Mouse (Mus musculus) cerebral cortex, adult 2 months (tissue): ENCODE data around the gene March4.

Experiments
- WGBS: fragments of 180-500 bp; shearing (Covaris S2); methylation state at CpG from one replicate; pipeline ENCODE4 v1.1.7; 2018; 5-methylcytosine and 5-hydroxymethylcytosine counted together

The March4 gene

GRCm38 (mm10) chr1:72536611-72537351, at the start of gene March4:
Gene March4 (minus strand): TSS chr1:72536930.
- WGBS, result under 1% methylated on average over 41 of the region's 41 CpGs

DNA sequence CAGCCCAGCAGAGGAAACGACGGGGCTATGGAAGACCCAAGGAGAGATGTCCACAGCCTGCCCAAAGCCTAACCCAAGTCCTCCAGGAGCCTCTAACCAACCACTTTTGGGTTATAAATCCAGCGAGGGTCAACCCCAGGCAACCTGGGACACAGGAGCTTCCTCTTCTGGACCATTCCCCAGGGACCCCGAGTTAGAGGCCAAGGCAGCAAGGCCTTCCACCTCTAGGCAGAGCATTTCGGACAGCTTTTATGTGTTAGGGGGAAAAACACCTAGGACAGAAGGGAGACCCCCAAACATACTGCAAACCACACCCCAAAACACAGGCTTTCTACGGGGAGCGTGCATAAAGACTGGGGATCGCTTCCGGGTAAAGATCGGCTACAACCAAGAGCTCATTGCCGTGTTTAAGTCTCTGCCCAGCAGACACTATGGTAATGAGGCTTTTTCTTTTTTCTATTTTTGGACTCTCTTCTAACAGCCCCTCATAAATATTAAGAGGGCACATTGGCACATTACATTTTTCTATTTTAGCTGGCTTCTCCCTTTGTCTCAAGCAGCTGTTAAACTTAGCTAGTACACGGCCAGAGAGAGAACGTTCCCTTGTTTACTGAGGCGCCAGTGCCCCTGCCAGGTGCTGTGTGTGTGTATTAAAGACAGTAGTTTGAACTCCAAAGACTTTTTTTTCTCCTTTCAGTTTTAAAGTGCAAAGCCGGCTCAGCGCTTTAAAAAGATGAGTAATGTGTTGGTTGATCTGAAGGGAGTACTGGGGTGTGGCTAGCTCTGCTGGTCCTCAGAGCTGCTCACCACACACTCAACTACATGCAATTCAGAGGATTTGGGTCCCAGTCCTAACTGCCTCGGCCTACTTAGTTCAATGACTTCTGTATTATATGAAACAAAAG, 49.5 kb upstream of the March4 start:
- WGBS, result 69% methylated on average over 17 of the region's 17 CpGs

DNA sequence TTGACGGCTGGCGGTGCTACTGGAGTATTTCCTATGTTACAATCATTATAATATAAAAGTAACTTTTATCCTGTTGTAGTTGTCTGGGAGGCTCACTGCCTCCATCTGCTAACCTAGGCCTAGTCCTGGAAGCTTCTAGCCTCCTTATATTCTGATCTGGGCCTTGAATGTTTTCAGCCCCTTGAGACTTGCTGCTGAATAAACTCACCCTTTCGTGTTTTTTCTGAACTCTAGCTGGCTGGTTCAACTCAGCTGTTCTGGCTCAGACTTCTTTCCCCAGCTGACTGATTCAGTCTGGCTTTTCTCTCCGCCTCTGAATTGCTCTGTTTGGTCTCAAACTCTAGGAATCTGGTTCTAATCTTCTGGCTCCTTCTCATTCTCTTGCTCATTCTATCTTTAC, 47.2 kb upstream of the March4 start:
- 57% methylated on average over 4 of the region's 4 CpGs for WGBS

DNA sequence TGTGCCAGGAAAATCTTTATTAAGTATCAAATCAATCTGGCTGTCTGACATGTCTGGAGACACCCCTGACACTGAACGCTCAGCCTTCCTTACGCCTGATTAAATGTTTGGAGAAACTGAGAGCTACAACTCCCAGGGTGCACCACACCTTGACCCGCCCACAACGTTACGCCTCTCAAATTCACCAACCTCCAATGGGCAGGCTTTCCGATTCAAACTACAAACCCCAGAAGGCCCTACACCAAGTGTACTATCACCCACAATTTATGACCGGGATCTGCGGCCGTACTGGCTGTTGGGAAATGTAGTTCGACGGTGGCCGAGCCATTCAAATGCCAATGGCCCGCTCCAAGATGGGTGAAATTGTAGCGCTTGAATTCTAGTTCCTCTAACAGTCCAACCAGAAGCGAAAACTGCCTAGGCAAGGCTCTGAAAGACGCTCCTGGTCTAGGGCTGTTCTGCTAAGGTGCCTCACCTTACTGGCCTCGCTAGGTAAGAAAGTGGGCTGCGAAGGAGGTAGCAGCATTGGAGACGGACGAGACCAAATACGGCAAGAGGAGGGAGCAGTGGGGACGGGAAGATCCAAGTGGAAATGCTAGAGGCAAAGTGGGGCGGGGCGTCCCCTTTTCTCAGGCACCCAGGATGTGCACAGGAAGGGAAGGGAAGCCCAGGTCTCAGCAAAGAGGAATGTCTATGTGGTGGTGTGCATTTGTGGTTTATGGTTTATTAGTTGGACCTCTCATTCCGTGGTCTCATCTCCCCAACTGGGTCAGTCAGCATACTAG, 46.4 kb upstream of the March4 start, which contains the start of gene Smarcal1:
Gene Smarcal1 (plus strand): TSS at position 305 of the 785 bp plus-strand sequence.
- under 1% methylated on average over 25 of the region's 25 CpGs for WGBS

DNA sequence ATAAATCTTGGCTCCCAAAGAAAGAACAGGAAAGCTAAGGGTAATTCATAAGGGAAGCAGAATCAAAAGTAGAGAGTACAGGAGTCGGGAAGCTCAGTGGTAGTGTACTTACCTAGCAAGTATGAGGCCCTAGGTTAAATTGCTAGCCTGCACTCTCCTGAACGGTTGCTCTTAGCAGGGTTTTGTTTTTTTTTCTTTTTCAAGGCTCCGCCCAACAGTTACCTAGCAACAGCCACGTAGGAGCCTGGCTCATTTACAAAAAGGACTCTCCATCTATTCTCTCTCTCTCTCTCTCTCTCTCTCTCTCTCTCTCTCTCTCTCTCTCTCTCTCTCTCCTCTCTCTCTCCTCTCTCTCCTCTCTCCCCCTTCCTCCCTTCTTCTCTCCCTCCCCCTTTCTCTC, 42.1 kb upstream of the March4 start:
- WGBS, result 14% methylated on average over 4 of the region's 4 CpGs

DNA sequence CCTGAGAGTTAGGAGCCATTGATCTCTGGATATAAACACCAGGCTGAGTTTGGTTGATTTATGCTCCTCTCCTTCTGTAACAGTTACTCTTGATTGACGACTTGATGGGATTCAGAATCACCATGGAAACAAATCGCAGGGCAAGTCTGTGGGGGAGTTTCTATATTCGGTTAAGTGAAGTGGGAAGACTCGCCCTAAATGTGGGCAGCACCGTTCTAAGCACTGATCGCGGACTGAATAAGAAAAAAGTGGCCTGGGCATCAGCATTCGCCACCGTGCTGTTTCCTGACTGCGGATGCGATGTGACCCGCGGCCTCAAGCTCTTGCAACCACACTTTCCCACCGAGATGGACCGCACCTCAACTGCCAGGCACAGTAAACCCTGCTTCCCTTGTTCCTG, 41.6 kb upstream of the March4 start:
- WGBS, result 29% methylated on average over 15 of the region's 15 CpGs

- WGBS, result 31% methylated on average over 12 of the region's 12 CpGs
Observed at GRCm38 (mm10) chr1:72577481-72577922, 40.8 kb upstream of the March4 start.

- 55% methylated on average over 4 of the region's 4 CpGs for WGBS
Observed at GRCm38 (mm10) chr1:72575121-72575520, 38.4 kb upstream of the March4 start.

DNA sequence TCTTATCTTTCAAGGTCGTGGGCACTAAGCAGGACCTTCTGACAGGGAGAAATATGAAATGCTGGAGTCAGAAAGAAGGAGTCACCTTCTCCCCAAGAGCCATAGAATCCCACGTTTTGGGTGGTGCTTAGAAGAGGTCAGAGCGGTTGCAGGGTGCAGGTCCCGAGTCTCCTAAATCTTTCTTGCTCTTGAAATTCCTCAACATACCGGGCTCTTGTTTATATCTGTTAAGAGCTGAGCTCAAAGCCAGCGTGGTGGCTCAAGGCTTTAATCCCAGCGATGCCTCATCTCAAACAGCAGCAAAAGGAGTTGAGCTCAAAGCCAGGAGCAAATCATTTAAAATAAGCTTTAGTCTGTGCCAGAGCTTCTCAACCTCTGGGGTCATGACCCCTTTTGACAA, 37.9 kb upstream of the March4 start:
- 74% methylated on average over 7 of the region's 7 CpGs for WGBS

- 70% methylated on average over 7 of the region's 7 CpGs for WGBS
Observed at GRCm38 (mm10) chr1:72574047-72574446, 37.3 kb upstream of the March4 start.

DNA sequence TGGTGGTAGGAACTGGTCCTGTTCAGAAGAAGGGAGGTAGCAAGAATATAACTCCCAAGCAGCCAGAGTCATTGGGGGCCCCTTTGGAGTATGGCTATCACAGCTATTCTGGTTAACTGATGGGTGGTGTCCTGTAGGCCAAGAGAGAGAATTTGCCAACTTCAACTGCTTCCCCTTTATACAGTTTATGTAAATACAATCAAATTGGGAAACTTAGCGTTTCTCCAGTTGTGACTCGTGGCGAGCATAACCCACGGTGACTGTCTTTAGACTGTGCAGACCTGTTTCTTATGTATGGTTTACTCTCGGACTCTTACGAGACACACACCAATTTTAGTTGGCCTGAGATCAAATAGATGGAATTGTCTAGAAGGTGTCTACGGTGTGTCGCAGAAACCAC, 32.0 kb upstream of the March4 start:
- 92% methylated on average over 8 of the region's 8 CpGs for whole genome bisulfite sequencing

DNA sequence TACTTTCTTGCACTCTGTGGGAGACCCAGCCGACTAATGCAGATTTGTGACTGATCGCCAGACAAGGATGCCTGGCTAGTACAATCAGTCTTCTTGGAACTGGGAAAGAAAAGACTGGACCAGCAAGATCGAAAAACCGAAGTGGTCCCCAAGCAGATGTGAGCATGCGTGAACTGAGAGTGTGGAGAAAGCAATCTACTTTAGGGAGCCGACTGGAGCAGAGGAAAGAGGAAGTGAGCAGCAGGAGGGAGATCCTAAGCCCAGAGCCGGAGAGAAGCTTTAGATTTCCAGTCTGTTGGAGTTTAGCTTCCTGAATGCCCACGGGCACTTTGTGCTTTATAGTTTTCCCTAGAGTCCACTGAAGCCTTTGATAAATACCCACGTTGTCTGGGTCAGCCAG, 30.3 kb upstream of the March4 start:
- WGBS, result 36% methylated on average over 9 of the region's 9 CpGs

GRCm38 (mm10) chr1:72564334-72564962, 27.7 kb upstream of the March4 start:
- 77% methylated on average over 6 of the region's 6 CpGs for WGBS

DNA sequence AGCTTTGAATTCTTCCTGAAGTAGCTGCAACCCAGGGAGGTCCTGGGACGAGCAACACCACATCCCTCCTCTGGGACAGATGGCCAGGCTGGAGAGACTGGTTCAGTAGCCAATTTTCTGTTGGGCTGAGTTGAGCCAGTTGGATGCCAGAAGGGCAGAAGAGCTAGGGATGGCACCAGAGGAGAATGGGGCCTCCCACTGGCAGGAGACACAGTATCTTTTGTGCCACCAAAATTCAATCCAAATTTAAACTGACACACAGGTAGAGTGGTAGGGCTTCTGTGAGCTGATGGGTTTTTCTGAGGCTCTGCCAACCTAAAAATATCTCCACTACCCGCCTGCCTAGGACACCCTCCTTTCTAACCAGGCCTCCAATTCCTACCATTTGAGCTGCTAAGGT, 21.9 kb upstream of the March4 start:
- 58% methylated on average over 2 of the region's 2 CpGs for WGBS

DNA sequence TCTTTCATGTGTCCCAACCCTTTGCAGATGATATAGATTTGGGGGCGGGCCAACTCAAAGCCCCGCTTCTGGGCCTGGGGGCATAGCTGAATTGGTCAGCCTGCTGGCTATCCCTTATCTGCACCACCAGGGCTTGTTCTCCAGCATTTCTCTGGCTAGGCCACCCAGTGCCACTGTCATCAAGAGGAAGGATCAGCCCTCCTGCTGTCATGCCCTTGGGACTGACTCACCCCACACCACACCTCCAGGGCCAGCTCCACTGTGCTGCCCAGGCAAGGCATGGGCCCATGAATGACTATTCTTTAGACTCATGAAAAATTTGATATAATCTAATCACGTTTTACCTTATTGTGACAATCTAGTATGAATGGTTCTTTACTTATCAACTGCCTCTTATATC, 19.7 kb upstream of the March4 start:
- WGBS, result 94% methylated on average over 3 of the region's 3 CpGs

DNA sequence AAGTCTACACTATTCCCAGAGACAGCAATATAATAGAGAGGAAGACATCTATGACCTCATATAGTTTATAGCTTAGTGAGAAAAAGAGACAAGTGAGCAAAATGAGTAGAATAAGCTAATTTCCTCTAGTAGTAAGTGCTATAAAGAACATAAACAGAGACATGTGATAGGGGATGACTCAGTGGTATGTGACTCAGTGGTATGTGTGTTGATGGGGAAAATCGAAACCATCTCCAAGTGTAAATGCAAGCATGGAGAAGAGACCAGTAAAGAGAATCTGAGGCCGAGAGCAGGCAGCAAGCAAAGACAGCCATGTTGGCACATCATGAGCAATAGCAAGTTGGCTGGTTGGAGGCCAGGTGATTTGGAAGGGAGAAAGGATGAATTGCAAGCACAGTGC, 13.6 kb upstream of the March4 start:
- WGBS, result 78% methylated on average over 2 of the region's 2 CpGs

DNA sequence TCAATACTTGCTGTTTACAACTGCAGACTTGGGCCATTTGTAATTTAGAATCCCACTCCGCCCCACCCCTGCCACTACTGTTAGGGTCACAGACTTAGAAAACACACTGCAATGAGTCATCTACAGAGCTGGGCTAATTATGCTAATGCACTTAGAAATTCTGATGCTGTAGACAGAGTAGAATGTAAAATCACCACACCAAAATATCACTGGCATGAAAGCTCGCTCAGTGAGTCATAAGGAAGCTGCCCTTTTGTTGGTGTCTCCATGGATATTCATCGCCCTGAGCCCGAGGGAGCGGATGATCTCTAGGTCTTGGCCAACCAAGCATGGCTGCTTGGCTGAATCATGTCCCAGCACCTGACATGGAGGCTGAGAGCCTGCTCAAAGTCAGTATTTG, 1.5 kb upstream of the March4 start:
- 47% methylated on average over 5 of the region's 5 CpGs for WGBS

DNA sequence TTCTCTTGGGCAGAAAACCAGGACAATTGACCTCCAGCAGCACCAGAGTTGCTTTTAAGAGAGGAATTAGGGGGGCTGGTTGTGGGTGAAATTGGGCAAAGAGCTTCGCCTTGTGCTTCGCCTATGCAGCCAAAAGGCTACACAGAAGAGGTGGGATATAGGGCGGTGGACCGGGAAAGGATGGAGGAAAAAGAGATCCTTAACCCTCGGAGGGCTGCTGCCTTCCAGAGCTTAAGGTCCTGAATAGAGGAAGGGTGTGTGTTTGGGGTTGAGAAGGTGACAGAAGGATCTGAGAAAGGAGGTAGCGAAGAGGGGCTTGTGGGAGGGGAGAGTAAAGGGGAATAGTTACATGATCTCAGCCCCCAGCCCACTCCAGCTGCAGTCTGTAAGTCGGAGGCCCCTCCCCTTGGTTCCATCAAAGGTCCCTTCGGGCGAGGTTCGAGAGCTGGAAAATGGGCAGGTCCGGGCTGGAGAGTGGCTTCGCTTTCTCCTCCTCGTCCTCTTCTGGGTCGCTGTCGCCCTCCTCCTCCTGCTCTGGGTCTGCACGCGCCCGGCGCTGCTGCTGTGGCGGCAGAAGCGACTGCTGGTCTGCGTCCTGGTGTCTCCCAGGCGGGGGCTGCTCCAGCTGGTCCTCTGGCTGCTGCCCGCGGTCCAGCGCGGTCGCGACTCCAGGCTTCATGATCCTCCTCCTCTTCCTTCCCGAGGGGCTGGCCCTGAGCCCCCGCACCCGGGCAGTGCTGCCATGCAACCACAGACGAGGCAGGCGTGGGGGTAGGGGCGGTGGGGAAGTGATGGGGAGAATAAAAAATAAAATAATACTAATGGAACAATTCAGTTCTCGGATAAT, 782 bp downstream of the March4 start:
- WGBS, result under 1% methylated on average over 36 of the region's 36 CpGs

GRCm38 (mm10) chr1:72532926-72533325, 3.8 kb downstream of the March4 start:
- WGBS, result 61% methylated on average over 5 of the region's 5 CpGs

- 74% methylated on average over 8 of the region's 8 CpGs for WGBS
Observed at GRCm38 (mm10) chr1:72530516-72531196, 6.1 kb downstream of the March4 start.
